Mouse (Mus musculus) adrenal gland, postnatal 36 days (tissue): ENCODE data around the gene Cep112. TPM values are rescaled to one million over a fixed set of nuclear protein-coding genes. Genes with fewer than 3 reads are reported as not detected.
A peak's percentile ranks its signal among the peaks of the same experiment; 100 is the strongest.

Experiments
- DNase-seq, 2 experiments: peaks; one replicate each; pipeline ENCODE4 v3.0.0; 2021; ENCODE audit warnings: mixed read lengths in 1 of 2
- total RNA-seq, 2 experiments: library from RNA; stranded (reverse); gene quantifications; 2 replicates each; pipeline ENCODE4 v1.2.3; 2021

Cep112 gene
- total RNA-seq, 2 experiments from 2014 or later: 10.5 to 11.3 TPM

DNA sequence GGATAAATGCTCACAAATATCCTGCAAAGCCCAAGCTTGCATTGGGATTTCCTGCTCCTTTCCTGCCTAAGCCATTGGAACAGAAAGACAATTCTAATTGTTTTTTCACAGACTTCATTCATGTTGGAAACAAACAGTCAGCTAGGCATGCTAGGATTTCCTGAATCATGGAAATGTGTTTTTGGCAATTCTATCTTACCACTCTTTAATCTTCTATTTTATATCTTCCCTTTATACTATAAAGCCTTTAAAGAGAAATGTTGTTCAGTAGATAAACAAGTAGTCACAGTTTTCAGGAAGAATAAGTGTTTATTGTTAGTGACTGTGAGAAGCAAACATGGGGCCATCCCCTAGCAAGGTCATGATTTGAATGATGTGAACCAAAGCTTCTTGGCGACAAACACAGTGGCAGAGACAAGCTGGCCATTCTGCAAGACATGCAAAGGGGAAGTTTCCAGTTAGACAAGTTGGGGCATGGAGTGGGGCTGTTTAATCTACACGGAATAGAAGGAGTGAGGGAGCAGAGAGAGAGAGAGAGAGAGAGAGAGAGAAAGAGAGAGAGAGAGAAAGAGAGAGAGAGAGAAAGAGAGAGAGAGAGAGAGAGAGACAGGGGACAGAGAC, 169.1 kb downstream of the Cep112 start:
- DNase-seq: no peak

DNA sequence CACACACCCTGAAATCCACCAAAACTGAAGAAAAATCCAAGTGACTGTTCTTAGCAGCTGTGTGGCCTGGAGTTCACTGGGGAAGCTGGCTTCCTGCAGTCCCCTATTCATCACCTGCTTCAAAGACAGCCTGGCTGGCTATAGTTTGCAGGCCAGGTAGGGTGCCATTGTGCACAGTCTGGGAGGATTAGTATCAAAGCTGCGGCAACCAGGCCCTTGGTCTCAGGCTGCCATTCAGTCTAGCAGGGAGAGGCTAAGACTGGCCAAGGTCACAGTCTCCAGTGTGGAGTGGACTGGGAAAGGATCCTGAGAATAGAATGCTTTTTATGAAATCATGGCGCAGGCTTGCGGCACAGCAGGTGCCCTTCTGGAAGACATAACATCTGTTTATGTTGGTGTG, 180.3 kb downstream of the Cep112 start:
- DNase-seq: no peak

DNA sequence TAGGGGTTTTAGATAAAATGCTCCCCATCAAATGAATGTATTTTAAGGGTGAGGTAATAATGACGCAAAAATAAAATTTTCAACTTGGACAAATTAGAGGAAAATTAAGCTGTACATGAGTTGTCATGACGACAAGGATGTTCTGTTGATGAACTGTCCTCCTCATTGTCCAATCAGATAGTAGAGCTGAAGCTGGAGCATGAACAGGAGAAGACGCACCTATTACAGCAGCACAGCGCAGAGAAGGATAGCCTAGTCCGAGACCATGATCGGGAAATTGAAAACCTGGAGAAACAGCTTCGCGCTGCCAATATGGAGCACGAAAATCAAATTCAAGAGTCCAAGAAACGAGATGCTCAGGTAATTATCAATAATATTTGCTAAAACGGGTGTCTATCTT, 181.0 kb downstream of the Cep112 start:
- no peak for DNase-seq

DNA sequence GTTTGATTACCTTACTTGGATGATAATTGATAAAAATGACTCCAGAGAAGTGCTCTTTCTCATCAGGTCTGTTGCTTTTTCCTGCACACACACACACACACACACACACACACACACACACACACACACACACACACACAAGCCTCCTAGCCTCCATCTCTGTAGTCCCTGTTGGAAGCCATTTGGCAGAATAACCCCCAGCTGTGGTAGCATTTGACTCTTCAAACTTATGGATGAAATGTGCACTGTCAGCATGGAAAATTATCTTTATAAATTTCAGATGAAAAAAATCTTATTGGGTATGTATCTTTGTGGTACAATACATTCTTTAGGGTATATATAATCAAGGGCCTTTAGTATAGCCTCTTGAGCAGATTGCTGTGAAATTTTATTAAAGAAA, 181.8 kb downstream of the Cep112 start:
- no peak for DNase-seq

DNA sequence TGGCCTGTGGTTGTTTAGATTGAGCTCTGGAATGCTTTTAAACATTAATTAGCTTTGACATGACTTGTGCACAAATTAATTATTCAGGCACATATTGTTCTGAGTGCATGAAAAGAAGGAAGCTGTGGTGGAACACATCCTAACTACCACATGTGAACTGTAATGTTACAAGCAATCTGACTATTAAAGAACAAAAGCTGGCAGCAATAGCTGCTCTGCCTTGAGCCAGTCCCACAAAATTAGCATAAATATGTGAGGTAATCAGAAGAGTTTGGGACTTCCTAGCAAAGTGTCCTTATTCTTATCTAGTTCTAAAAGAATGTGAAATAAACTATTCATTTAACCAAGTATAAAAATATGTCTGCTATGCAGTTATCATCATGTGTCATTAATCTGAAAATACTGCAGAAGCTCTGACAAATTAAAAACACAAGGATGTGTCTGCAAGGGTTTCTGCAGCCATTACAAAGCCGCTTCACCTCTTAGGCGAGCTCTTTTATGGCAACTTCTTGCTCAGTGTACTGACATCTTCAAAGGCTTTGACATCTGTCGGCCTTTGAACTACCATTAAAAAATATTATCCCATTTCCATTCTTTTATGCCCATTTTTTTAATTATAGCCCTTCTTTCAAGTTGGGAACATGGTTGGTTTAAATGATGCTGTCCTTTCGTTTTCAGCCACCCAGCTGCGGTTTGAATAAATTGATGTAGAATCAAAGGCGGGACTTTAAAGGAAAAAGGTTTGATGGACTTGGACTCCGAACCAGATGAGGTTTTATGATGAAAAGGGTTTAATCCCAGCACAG, 195.8 kb downstream of the Cep112 start:
- no peak for DNase-seq

DNA sequence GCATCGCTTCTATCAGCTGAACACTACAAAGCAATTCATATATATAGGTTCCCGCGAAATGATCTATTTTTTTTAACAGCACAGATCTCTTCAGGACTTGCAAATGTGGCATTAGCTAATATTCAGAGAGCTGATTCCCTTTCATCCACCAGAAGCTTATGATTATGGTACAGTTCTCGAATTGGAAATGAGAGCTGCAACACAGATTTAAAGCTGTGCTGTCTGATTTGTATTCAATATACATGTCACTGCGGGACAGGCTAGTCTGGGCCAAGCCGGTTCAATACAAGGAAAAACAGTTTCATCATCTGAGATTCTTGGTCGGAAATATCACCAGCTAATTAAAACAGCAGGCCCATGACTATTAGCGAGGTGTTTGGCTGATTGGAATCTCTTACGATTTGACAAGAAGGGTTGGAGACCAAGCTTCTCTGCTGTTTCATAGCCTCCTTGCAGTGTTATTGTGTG, 196.5 kb downstream of the Cep112 start:
- DNase-seq: no peak

DNA sequence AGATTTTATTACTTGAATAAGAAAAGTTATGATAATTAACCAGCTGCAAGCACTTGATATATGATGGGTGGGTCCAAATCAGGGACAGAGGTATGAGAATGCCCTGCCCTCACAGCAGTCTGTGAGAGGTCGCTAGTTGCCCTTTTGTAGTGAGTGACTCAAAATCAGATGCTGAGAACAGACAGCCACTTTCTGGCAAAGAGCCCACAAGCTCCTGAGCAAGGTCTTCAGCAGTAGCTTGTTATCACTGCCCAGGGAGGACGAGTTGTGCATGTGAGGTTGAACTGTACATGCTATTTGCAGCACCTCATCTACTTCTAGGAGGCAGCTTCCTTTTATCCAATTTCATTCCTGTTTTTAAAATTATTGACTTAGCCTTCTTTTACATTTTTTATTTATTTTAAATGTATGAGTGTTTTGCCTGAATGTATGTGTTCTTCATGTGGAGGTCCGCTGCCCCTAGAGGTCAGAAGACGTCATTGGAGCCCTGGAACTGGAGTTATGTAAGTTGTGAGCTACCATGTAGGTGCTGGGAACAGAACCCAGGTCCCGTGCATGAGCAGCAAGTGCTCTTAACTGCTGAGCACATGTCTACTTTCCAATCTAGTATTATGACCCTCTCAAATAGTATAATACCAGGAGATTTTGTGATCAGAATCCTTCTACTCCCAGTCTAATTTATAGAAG, 200.7 kb downstream of the Cep112 start:
- peak; percentile 76 to 86 for DNase-seq

DNA sequence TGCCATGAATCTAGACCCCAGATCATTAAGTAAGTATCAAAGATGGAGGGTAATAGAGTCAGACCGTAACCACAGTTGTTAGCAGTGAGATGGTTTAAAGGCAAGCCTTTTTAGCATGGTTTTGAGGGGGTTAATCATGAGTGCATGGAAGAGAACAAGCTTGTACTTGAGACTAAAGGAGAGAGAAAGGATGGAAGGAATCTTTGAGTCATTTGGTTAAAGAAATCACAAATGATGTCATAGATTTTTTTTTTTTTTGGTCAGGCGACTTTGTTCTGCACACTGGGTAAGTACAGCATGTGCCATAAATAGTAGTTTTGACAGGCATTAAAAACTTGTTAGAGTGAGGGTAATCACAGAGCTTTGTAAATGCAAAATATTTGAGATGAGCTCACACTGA, 212.8 kb downstream of the Cep112 start:
- DNase-seq: no peak

DNA sequence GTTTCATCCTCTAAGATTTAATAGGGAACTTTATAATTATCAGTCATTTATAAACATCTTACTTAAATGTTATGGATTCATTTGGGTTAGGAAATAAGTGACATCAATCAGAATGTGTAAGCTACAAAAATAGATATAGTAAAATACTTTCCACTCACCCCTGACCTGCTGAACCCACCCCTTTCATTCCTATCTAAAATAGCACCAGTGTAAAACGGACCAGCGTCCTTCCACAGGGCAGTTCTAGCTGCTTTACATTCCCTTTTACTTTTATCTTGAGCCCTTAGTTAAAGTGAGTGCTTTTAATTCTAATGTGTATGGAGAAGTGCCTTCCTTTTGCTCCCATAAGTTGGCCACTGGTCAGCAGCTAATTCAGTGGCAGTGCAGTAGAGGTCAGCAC, 230.6 kb downstream of the Cep112 start:
- DNase-seq: no peak

DNA sequence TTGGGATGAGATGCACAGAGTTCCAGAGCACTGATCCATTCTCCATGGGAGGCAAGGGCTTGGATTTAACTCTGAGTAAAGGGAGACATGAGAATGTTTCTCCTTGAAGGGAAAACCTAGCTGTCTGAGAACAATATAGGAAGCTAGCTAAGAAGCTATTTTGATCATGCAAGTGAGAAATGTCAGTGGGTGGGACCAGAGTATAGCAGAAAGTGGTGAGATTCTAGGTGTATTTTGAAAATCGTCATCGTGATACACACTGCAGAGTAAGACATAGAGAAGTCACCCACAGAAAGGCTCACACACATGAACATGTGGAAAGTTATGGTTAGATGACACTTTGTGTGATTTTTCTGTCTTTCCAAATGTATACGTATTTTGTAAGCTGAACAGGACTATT, 257.0 kb downstream of the Cep112 start:
- DNase-seq: no peak

DNA sequence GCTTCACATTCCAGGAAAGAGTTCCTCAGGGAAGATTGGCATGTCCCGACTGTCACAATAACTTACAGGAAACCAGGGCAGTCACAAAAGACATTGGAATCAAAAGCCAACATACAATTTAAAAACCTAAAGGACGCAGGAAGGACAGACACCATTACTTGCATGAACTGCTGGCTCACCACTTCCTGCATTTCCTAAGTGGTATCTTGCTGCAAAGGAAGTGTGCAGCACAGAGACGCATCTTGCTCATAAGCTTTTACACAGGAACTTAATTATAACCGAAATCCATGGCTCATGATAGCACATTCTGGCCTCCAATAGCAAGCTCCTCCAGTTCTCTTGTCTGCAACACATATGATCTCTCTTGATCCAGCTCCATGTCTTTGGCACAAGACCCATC, 271.6 kb downstream of the Cep112 start:
- DNase-seq: no peak

DNA sequence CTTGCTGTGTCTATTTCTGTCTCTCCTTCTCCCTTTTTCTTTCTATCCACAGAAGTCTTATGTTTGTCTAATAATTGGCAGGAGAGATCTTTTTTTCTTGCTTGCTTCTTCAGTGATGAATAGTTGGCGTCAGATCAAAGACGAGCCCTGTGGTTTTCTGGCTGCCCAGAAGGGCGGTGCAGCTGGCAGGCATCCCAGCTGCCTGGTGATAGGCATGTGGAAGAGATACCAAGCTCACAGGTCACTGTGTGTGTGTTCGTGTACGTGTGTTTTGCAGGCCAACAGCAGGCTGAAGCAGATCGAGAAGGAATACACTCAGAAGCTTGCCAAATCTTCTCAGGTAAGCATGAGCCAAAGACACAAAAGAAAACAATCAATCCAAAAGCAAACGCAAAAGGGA, 327.3 kb downstream of the Cep112 start:
- DNase-seq: peak; percentile 90 to 92

DNA sequence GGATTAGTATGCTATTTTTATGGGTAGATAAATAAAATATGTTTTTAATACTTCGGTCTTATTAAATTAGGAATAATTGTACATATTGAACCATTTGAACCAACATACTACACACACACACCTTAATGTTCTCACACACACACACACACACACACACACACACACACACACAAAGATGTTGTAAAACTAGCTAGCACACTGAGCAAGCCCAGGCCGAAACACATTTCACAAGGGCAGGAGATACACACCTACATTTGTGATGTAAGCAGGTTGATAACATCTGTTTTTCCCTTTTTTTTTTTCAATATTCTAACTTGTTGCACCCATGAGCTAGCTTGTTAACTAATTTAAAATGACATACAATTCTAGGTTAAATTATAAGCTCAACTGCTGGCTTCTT, 327.8 kb downstream of the Cep112 start:
- no peak for DNase-seq

DNA sequence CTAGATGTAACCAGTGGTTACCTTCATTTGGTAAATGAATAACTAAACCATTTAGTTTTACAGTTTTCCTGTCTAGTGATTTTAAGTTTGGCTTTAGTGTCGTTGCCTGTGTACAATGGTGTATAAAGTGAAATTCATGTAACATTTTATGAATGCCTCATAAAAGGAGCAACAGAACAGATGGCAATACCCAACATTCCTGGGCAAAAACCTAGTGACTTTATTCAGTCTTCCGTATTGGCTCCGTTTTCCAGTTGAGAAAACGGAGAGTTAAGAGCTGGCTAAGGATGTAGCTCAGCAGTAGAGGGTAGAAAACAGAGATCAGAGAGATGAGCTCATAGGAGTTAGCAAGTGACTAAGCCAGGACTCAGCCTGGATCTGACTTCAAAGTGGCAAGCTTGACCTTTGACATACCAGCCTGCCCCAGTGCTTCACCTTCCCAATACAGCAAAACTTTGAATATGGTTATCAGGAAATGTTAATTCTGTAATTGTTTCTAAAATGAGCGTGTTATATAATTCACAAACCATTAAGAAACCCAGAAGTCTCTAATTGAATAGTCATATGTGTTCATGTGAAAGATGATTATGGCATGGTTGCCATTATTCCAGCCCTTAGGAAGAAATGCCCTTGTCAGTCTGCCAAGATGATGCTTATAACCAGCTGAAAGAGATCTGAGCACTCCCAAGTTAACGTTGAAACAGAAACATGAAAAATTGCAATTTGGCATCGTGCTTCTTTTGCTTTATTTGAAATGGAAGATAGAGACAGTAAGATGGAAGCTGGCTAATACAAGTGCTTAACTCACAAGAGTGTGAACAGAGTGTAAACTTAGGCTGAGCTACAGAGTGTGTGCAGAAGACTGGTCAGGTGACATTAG, 328.6 kb downstream of the Cep112 start:
- peak; percentile 38 to 53 for DNase-seq

DNA sequence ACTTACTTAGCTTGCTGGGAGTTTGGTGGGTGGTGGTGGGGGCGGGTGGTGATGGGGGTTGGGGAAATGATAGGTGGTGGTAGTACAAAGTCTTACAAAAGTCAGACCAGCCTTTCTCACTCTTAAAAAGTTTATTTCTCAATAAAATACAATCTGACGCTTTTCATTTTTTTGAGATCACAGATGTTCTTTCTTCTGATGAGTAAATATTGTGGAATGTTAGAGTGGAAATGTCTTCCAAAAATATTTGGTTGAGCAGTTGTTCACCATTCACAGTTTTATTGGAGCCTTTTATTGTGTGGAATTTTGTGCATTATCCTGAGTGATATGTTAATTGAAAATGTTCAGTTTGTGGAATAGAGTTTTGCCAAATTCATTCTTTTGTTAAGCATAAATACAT, 332.2 kb downstream of the Cep112 start:
- DNase-seq: no peak

DNA sequence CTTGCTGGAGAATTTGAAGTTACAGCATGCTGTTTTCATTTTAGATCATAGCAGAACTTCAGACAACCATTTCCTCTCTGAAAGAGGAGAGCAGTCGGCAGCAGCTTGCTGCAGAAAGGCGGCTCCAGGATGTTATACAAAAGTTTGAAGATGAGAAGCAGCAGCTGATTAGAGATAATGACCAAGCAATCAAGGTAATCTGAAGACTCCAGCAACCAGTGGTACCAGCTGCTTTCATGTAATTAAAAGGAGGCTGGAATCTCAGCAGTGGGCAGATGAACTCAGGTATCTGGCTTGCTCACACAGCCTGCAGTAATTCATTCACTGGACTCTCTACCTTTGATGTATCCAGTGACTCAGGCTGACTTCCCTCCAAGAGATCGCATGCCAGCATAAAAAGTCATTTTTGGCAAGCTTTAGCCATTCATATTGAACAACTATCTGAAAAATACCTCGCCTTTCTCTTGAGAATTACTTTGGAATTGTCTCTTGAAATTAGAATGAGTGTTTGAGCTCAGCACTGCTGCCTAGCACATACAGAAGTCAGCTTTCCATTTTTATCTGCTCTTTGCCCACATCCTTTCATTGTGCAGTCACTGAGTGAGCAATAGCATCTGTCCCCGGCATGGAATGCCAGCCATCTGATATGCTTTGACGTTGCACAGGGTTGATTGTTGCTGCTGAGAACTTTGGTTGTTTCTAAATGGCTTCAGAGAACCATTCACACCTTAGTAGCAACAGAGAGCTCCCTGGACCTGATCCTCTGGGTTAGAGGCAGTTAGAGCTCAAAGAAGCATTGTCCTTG, 332.8 kb downstream of the Cep112 start:
- no peak for DNase-seq

DNA sequence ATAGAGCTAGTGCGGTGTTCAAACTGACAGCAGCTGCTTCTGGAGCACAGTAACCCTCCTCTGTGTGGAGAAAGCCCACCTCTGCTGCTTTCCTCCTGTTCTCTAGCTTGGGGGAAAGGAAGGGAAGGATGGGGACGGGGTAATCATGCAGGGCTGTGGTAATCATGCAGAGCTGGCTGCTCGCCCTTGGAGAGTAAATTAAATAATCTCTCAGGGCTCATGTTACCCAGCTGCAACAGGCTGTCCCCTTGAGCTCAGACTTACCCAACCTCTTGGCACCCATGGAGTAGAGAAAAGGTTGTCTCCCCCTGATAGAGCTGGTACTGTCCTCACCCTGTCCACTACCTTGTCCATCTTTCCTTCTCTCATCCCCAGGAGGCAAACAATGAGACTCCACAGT, 345.1 kb downstream of the Cep112 start:
- no peak for DNase-seq

DNA sequence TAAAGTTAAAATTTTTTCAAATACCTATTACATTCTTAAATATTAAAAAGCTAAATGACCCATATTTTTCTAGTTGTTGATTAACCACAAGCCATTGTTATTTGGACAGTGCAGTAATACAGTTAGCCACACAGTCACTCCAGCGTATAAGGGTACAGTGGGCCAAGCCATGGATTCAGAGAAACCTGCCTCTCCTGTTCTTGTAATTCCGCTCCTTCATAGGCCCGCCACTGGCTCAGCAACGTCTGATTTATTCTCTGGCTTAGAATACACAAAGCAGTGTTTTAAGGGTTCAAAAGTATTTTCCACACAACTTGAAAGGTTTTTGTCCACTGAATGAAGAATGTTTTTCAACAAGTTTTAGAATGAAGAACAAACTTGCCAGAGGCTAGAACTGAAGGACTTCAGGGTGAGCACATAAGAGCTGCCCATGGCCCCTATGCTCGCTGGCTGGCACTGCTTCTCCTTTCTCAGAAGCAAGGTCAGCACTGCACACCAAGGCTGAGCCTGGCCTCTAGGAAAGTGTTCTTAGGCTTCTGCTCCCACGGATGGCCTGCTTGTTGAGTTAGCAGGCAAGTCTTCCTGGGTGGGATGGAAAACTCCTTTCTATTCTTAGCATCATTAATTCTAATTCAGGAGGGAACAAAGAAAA, 349.2 kb downstream of the Cep112 start:
- DNase-seq: peak; percentile 57 to 61

DNA sequence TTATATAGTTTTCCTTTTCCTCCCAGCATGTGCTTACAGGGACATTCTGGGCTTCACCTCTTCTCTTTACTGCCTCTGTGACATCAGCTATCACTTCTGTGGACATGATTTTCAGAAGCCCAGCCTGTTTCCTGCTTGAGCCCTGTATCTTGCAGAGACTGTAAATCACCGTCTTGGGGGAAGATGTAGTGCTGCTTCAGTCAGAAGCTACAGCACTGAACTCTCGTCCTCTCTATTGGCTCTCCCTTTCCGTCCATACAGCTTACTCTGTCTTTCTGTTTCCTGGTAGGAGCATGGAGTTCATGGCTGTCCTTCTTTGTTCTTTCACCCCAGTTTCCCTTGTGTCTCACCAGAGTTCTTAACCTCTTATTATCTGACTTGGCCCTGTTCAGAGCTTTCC, 352.2 kb downstream of the Cep112 start:
- DNase-seq: no peak
